Mouse (Mus musculus) thymus, adult 2 months (tissue): Measurements from ENCODE around the gene Gm44965. TPM values are rescaled to one million over a fixed set of nuclear protein-coding genes. Genes with fewer than 3 reads are reported as not detected.
A peak's percentile ranks its signal among the peaks of the same experiment; 100 is the strongest.

Experiments used
- DNase-seq: peaks from one replicate; pipeline ENCODE4 v3.0.0; 2021
- H3K27ac ChIP-seq: fragments of 200-500 bp; 2 replicates; pipeline ENCODE4 v1.5.1; 2012; ENCODE audit warnings: low read length, control low read depth; ENCODE audit not compliant: control insufficient read depth, insufficient read depth
- H3K27me3 ChIP-seq: fragments of 200-500 bp; 2 replicates; pipeline ENCODE4 v1.6.1; 2012; ENCODE audit warnings: mild to moderate bottlenecking, low read length, moderate library complexity, mixed read lengths; ENCODE audit not compliant: control insufficient read depth, insufficient read depth
- H3K36me3 ChIP-seq: fragments of 200-500 bp; 2 replicates; pipeline ENCODE4 v1.6.1; 2012; ENCODE audit warnings: mild to moderate bottlenecking, low read length, moderate library complexity; ENCODE audit not compliant: control insufficient read depth, insufficient read depth
- H3K4me1 ChIP-seq: fragments of 200-500 bp; replicated peaks from 2 replicates; pipeline ENCODE4 v1.6.1; 2012; ENCODE audit warnings: low read length; ENCODE audit not compliant: control insufficient read depth, insufficient read depth
- H3K4me3 ChIP-seq: fragments of 200-500 bp; 2 replicates; pipeline ENCODE4 v1.5.1; 2012; ENCODE audit warnings: mild to moderate bottlenecking, low read length, control low read depth, moderate library complexity; ENCODE audit not compliant: control insufficient read depth, insufficient read depth
- CTCF ChIP-seq: fragments of 200-500 bp; IDR thresholded peaks from 2 replicates; pipeline ENCODE4 v1.5.1; 2012; ENCODE audit warnings: mild to moderate bottlenecking, control low read depth, low read length, moderate library complexity, borderline replicate concordance; ENCODE audit not compliant: control insufficient read depth, poor library complexity, insufficient read depth; ENCODE audit errors: extremely low read depth
- POLR2A ChIP-seq: fragments of 200-500 bp; IDR thresholded peaks from 2 replicates; pipeline ENCODE4 v1.6.1; 2012; ENCODE audit warnings: mild to moderate bottlenecking, low read length, control low read depth, moderate library complexity; ENCODE audit not compliant: control insufficient read depth, poor library complexity, insufficient read depth; ENCODE audit errors: extremely low read depth
- WGBS: fragments of 180-500 bp; shearing (Covaris S2); methylation state at CpG from one replicate; pipeline ENCODE4 v1.1.7; 2018; 5-methylcytosine and 5-hydroxymethylcytosine counted together
- polyA plus RNA-seq: library from polyadenylated mRNA; depleted of rRNA; stranded (reverse); fragments of >200 nt; gene quantifications from 2 replicates; pipeline ENCODE4 v1.2.3, GENCODE M21; 2012

Gm44965 gene
- polyA plus RNA-seq, 1 experiment = not detected

DNA sequence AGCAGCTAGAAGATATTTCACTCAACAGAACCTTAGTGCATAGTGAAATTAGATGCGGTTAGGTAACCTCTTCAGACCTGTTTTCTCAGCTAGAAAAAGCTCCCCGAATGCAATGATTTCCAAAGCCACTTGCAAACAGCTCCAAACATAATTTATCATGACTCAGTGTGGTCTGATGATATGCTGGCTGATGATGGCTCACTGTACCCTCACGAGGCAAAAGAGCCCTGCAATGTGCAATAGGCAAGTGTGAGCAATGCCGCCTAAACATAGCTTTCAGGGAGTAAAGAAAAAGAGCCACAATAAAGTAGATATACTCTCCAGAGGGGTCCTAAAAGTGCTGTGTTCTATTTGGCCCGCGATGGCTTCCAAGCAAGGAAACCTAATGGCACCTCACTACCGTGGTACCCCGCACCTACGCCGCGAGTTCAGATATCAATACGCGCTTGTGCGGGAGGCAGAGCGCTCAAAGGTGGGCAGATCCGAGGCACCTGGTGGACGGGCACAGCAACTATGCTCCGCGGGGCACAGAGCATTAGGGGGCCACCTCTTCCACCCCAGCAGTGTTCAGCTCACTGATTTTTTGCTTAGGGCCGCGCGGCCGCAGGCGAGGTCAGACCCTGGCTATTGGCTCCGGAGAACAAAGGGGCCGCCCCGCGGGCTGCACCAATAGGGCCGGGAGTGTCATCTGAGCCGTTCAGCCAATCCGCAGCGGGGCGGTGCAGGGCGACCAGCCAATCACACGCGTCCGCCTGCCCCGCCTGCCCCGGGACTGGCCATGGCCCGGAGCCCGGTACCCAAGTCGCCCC is 7.7 kb downstream of the Gm44965 start, which contains the start of gene Zfp775:
Gene Zfp775, plus strand, starts transcription at position 793 of the 809 bp plus-strand sequence.
- no peak; the same call in 1 of the 2 replicates for TF ChIP-seq CTCF
- peak; percentile 79 for TF ChIP-seq POLR2A
- 5% methylated on average over 42 of the region's 42 CpGs for WGBS
- H3K27me3 ChIP-seq = no peaks in the 10 kb centered on the region
- DNase-seq = peak; percentile 94
- peak within 1 kb of the TSS; percentile 96 for H3K4me3 ChIP-seq
- H3K4me1 ChIP-seq = peaks cover 7% of the 10 kb centered on the region
- no peaks in the 10 kb centered on the region for H3K36me3 ChIP-seq
- no peak within 1 kb of the TSS for H3K27ac ChIP-seq

DNA sequence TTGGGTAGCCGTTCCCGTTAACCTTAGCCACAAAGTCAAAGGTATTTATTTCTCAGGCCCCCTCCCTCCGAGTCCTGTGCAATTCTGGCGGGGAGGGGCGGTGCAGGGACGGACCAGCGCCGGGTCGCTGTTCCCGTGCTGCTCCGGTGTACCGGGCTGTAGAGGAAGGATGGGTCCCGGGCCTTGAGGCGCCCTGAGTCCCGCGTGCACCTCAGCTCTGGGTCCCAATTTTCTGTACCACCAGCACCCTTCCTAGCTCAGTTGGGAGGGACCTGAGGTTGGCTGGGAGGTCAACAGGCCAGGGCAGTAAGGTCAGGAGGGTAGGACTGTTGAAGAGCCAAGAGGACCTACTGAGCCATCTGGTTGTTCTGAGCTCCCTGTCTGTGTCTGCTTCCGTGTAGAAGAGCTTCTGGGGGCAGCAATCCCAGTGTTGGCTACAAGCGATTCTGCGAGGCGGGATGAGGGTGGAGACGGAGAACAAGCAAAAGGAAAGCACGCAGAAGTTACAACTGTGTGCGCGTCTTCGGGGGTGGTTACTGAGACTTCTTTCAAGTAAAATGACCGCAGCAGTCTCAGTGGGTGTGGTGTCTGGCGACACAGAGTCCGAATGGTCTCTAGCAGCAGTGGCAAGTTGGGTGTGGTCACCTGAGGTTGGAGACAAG is 8.5 kb downstream of the Gm44965 start:
- H3K4me3 ChIP-seq = peak overlapping the region; percentile 96
- H3K36me3 ChIP-seq = no peaks in the 10 kb centered on the region
- no peaks in the 10 kb centered on the region for H3K27me3 ChIP-seq
- under 1% methylated on average over 28 of the region's 28 CpGs for WGBS
- DNase-seq = no peak
- TF ChIP-seq CTCF (no peak), POLR2A (no peak; the same call in 1 of the 2 replicates)
- H3K4me1 ChIP-seq = peaks cover 7% of the 10 kb centered on the region
- no peak overlapping the region for H3K27ac ChIP-seq

GRCm38 (mm10) chr6:48608124-48608523 is 14.4 kb downstream of the Gm44965 start:
- no peak for DNase-seq
- TF ChIP-seq POLR2A (no peak), CTCF (no peak)
- no peak overlapping the region for H3K27ac ChIP-seq
- 94% methylated on average over 2 of the region's 2 CpGs for WGBS
- H3K27me3 ChIP-seq = no peaks in the 10 kb centered on the region
- no peak overlapping the region for H3K4me3 ChIP-seq
- no peaks in the 10 kb centered on the region for H3K36me3 ChIP-seq
- peaks cover 14% of the 10 kb centered on the region; the same call in 1 of the 2 replicates for H3K4me1 ChIP-seq

DNA sequence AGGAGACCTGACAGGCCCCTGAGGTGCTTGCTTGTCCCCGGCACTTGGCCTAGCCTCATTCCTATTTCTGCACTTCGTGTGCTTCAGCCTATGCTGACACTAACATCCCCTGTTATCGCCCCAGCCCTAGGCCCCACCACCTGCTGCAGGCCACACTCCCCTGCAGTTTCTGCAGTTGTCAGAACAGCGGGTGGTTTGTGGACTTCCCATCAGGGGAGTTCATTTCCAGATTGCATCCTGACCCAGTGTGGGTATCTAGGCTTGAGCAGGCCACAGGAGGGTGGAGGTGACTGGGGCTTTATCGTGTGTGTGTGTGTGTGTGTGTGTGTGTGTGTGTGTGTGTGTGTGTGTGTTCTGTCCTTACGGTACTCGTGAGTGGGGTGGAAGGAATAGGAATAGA is 15.8 kb downstream of the Gm44965 start:
- Histone ChIP-seq H3K27ac (no peak overlapping the region), H3K4me1 (peaks cover 14% of the 10 kb centered on the region; the same call in 1 of the 2 replicates), H3K27me3 (no peaks in the 10 kb centered on the region), H3K4me3 (no peak overlapping the region), H3K36me3 (no peaks in the 10 kb centered on the region)
- 42% methylated on average over 7 of the region's 7 CpGs for WGBS
- TF ChIP-seq CTCF = no peak
- TF ChIP-seq POLR2A = no peak
- DNase-seq = no peak

DNA sequence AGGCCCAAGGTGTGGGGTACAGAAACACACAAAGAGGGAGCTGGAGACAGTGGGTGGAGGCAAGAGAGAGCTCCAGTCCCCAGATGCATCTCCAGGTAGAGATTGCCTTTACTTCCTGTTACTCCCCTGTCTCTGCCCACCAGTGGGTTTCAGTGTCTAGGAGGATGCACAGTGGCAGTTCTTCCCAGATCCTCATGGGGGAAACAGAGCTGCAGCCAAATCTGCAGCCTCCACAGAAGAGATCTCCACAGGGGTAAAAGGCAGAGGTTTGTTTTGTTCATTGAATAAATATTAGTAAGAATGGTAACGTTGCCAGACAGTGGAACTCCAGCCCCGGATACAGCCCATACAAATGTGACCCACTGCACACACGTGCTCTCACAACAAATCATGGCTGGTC is 16.9 kb downstream of the Gm44965 start:
- Histone ChIP-seq H3K27me3 (no peaks in the 10 kb centered on the region), H3K4me1 (peaks cover 14% of the 10 kb centered on the region; the same call in 1 of the 2 replicates), H3K27ac (no peak overlapping the region), H3K36me3 (no peaks in the 10 kb centered on the region), H3K4me3 (no peak overlapping the region)
- 90% methylated on average over 3 of the region's 3 CpGs for WGBS
- TF ChIP-seq POLR2A (no peak), CTCF (no peak)
- DNase-seq = no peak

DNA sequence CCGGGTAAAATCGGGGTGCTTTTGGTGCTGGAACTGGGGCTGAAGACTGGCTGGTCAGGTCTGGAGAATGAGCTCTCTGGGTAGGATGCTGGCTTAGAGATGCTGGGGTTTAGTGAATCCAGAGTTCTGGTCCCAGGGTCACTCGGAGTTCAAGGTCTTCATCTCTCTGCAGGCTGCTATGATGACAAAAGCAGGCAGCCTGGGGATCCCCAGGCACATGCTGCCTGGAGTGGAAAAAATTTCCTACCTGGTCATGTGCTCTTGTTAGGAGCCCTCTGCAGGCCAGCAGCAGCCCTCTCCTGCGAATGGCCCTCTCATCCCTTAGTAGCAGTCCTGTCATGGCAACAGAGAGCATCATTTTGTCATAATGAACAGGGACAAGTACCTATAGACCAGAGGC is 19.7 kb downstream of the Gm44965 start:
- Histone ChIP-seq H3K36me3 (no peaks in the 10 kb centered on the region), H3K4me3 (no peak overlapping the region), H3K4me1 (peaks cover 14% of the 10 kb centered on the region; the same call in 1 of the 2 replicates), H3K27me3 (no peaks in the 10 kb centered on the region), H3K27ac (no peak overlapping the region)
- 97% methylated on average over 4 of the region's 4 CpGs for WGBS
- DNase-seq = no peak
- TF ChIP-seq CTCF (no peak), POLR2A (no peak)
